Mouse (Mus musculus): ENCODE data around the gene Arhgap25.

- TF ChIP-seq CTCF (conservative IDR thresholded peaks at IDR 0.05; ENCODE audit: low read length), result no peak
- TF ChIP-seq POU5F1 (IDR thresholded peaks at IDR 0.05; ENCODE audit: borderline replicate concordance, low read length), result no peak
Observed at GRCm38 (mm10) chr6:87547431-87547830, 14.4 kb upstream of the Arhgap25 start.

All from E14TG2a.4 (cell line).